Mouse (Mus musculus) intestine, embryonic 15.5 days (tissue): ENCODE data around the gene Frmd4a. TPM values are rescaled to one million over a fixed set of nuclear protein-coding genes. Genes with fewer than 3 reads are reported as not detected.

ENCODE experiments used
- ATAC-seq: fragments of 200-750 bp; cut with Nextera tagmentation; 2 replicates; pipeline ENCODE4 v1.8.0; 2017; ENCODE audit warnings: moderate TSS enrichment, moderate library complexity
- H3K27ac ChIP-seq: fragments of 300-500 bp; sonication (generic); 2 replicates; pipeline ENCODE4 v1.5.1; 2015; ENCODE audit warnings: mild to moderate bottlenecking, inconsistent platforms
- H3K27me3 ChIP-seq: fragments of 300-500 bp; sonication (generic); replicated peaks from 2 replicates; pipeline ENCODE4 v1.6.1; 2015; ENCODE audit warnings: inconsistent platforms
- H3K36me3 ChIP-seq: fragments of 300-500 bp; sonication (generic); 2 replicates; pipeline ENCODE4 v1.6.1; 2015; ENCODE audit warnings: inconsistent platforms
- H3K4me1 ChIP-seq: fragments of 300-500 bp; sonication (generic); replicated peaks from 2 replicates; pipeline ENCODE4 v1.6.1; 2015; ENCODE audit warnings: inconsistent platforms
- H3K4me2 ChIP-seq: fragments of 300-500 bp; sonication (generic); replicated peaks from 2 replicates; pipeline ENCODE4 v1.6.1; 2015; ENCODE audit warnings: mild to moderate bottlenecking, inconsistent platforms
- H3K4me3 ChIP-seq: fragments of 300-500 bp; sonication (generic); replicated peaks from 2 replicates; pipeline ENCODE4 v1.5.1; 2015; ENCODE audit warnings: inconsistent platforms
- H3K9ac ChIP-seq: fragments of 300-500 bp; sonication (generic); 2 replicates; pipeline ENCODE4 v1.6.1; 2015; ENCODE audit warnings: inconsistent platforms
- H3K9me3 ChIP-seq: fragments of 300-500 bp; sonication (generic); 2 replicates; pipeline ENCODE4 v1.6.1; 2016; ENCODE audit warnings: inconsistent platforms
- WGBS: fragments of 180-500 bp; shearing (Covaris S2); methylation state at CpG from one replicate; pipeline ENCODE4 v1.1.7; 2015; 5-methylcytosine and 5-hydroxymethylcytosine counted together
- polyA plus RNA-seq: library from polyadenylated mRNA; unstranded; fragments of >200 nt; fragmentation: Nextera tagmentation; extraction: Ambion mirVana; gene quantifications from 2 replicates; pipeline ENCODE4 v1.2.1, GENCODE M21; 2015

The Frmd4a gene
- polyA plus RNA-seq: 19.3 and 21.0 TPM in 2 replicates

DNA sequence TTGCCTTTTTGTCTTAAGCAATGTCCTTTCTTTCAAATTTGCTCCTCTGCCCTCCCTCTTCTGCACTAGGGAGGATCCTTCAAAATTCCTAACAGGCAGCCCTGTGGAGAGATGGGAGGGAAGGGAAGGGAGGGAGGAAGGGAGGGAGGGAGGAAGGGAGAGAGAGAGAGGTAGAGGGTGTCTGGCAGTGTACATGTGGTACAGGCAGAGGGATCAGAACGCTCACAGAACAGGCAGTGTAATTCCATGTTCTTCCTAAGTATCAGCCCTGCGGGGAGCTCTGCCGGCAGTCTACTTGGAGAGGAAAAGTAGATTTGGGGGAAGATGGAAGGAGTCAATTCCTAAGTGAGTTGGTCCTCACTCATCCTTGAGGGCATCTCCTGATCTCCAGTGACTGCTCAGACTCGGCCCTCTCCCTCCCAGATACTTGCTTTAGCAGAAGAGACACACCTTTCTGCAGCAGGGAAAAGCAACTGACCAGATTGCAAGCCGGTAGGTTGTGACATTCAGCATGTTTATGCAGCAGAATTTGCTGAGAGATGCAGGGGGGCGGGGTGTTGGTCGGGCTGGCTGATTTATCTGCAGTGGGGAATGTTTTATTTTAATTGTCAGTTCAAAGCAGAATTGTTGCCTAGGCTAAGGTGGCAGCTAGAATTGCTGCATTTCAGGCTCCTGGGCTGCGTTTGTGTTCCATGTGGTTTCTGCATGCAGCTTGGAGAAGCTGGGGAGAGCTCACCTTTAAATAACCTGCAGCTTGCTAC, at the start of gene Frmd4a:
Gene Frmd4a, plus strand, starts transcription at position 190 of the 761 bp plus-strand sequence.
- Histone ChIP-seq H3K27ac (no peak within 1 kb of the TSS), H3K36me3 (no peaks in the 10 kb centered on the region), H3K4me2 (peak within 1 kb of the TSS; percentile 26), H3K27me3 (no peaks in the 10 kb centered on the region), H3K4me3 (no peak within 1 kb of the TSS), H3K9me3 (no peaks in the 10 kb centered on the region), H3K9ac (no peak within 1 kb of the TSS), H3K4me1 (peaks cover 10% of the 10 kb centered on the region; the same call in 1 of the 2 replicates)
- ATAC-seq: no peak
- 25% methylated on average over 8 of the region's 8 CpGs for WGBS

DNA sequence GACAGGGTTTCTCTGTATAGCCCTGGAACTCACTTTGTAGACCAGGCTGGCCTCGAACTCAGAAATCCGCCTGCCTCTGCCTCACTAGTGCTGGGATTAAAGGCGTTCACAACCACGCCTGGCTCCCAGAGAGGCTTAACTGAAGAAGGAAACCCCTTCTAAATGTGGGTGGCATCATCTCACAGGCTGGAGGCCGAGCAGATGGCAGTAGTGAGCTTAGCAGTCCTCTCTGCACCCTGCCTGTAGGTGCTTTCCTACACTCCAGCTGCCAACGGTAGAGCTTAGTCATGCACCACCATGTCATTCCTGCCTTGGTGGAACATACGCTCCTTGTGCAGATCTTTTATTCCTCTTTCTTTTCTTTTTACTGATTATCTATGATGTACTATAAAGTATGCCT, 28.6 kb upstream of the Frmd4a start:
- no peaks in the 10 kb centered on the region for H3K9me3 ChIP-seq
- H3K4me3 ChIP-seq: no peak overlapping the region
- no peak for ATAC-seq
- 85% methylated on average over 7 of the region's 7 CpGs for WGBS
- no peaks in the 10 kb centered on the region for H3K36me3 ChIP-seq
- no peaks in the 10 kb centered on the region for H3K4me1 ChIP-seq
- H3K9ac ChIP-seq: no peak overlapping the region
- H3K27me3 ChIP-seq: no peaks in the 10 kb centered on the region
- no peak overlapping the region for H3K27ac ChIP-seq
- H3K4me2 ChIP-seq: no peak overlapping the region

DNA sequence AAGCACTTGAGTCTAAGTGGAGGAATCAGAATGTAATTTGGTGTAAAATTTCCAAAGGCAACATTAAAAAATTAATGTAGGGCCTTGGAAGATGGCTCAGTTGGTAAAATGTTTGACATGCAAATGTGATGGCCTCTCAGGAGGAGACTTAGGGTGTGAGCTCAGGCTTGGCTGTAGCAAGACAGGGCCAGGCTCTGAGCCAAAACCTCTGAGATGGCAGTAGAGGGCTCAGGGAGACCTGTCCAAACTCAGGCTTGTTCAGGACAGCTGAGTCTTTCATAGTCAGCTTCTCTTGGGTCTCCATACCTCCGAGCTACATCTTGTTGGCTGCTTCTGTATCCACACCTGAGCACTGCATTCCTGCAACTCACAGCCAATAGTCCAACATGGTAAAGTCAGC, 27.1 kb upstream of the Frmd4a start:
- no peaks in the 10 kb centered on the region for H3K36me3 ChIP-seq
- no peak overlapping the region for H3K27ac ChIP-seq
- WGBS: 85% methylated on average over 1 of the region's 1 CpGs
- H3K9me3 ChIP-seq: no peaks in the 10 kb centered on the region
- H3K9ac ChIP-seq: no peak overlapping the region
- no peak overlapping the region for H3K4me3 ChIP-seq
- no peaks in the 10 kb centered on the region for H3K27me3 ChIP-seq
- no peak overlapping the region for H3K4me2 ChIP-seq
- no peaks in the 10 kb centered on the region for H3K4me1 ChIP-seq
- no peak for ATAC-seq

DNA sequence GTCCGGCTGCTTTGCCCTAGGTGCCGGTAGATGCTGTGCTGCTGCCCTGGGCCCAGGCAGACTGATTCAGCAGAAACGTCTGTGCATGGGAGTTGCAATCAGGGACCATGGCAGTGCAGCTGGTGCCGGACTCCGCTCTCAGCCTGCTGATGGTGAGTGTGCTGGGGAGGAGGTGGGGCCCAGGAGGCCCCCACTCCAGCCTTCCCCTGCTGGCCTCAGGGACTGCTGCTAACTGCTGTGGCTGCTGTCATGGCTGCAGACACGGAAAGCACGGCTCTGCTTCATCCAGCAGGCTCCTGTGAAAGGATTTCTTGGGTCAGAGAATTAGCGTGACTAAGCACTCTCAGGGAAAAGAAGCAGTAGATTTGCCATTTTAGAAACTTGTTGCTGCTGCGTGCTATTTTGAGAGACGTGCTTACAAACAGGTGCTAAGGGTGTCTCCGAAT, 937 bp downstream of the Frmd4a start:
- H3K36me3 ChIP-seq: no peaks in the 10 kb centered on the region
- H3K4me1 ChIP-seq: peaks cover 10% of the 10 kb centered on the region; the same call in 1 of the 2 replicates
- H3K4me2 ChIP-seq: peak overlapping the region; percentile 26
- ATAC-seq: peak; percentile 58; the same call in 1 of the 2 replicates
- no peaks in the 10 kb centered on the region for H3K9me3 ChIP-seq
- no peak overlapping the region for H3K9ac ChIP-seq
- no peak overlapping the region for H3K4me3 ChIP-seq
- no peaks in the 10 kb centered on the region for H3K27me3 ChIP-seq
- WGBS: 37% methylated on average over 11 of the region's 11 CpGs
- H3K27ac ChIP-seq: no peak overlapping the region

DNA sequence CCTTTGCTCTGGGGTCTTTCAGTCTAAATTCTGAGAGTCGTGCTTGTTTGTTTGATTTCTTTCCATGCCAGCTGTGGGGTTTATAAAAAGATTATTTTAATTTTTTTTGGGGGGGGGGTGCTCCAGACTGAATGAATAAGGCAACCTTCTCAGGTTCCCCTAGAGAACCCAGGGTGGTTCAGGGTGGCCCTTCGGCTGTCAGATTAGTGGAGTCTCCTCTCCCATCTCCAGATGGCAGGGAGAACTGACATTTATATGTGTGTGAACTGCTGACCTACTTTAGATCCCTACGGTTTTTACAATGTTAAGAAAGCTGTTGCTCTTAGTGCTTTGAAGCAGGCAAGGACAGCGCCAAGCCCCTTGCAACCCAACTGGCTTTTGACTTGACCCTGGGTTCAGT, 1.4 kb downstream of the Frmd4a start:
- no peak for ATAC-seq
- no peaks in the 10 kb centered on the region for H3K9me3 ChIP-seq
- no peak overlapping the region for H3K9ac ChIP-seq
- H3K4me2 ChIP-seq: 0 out of 2 replicates have a peak overlapping the region, but pooled peaks have one; percentile 26
- H3K27me3 ChIP-seq: no peaks in the 10 kb centered on the region
- H3K4me1 ChIP-seq: peaks cover 10% of the 10 kb centered on the region; the same call in 1 of the 2 replicates
- no peaks in the 10 kb centered on the region for H3K36me3 ChIP-seq
- WGBS: 44% methylated on average over 4 of the region's 4 CpGs
- H3K4me3 ChIP-seq: no peak overlapping the region
- no peak overlapping the region for H3K27ac ChIP-seq

DNA sequence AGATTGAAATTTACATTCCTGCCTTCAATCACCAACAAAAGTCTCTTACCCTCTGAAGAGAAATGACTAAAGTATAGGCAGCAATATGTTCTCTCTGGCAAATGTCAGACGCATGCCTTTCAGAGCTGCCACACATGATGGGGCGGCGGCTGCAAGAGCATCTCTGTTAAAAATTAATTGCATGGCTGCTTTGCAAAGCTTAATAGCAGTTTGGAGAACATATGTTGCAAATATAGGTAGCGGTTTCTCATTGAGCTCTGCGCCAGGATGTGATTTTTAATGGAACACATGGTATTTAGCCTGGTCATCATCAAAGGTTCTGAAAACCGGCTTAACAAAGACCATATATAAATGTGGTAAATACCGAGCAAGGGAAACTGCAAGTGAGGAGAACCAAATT, 7.4 kb downstream of the Frmd4a start:
- no peaks in the 10 kb centered on the region for H3K4me1 ChIP-seq
- no peak overlapping the region for H3K9ac ChIP-seq
- no peaks in the 10 kb centered on the region for H3K36me3 ChIP-seq
- no peak overlapping the region for H3K27ac ChIP-seq
- no peak overlapping the region for H3K4me2 ChIP-seq
- no peak for ATAC-seq
- no peaks in the 10 kb centered on the region for H3K9me3 ChIP-seq
- no peak overlapping the region for H3K4me3 ChIP-seq
- no peaks in the 10 kb centered on the region for H3K27me3 ChIP-seq
- WGBS: 69% methylated on average over 7 of the region's 7 CpGs

DNA sequence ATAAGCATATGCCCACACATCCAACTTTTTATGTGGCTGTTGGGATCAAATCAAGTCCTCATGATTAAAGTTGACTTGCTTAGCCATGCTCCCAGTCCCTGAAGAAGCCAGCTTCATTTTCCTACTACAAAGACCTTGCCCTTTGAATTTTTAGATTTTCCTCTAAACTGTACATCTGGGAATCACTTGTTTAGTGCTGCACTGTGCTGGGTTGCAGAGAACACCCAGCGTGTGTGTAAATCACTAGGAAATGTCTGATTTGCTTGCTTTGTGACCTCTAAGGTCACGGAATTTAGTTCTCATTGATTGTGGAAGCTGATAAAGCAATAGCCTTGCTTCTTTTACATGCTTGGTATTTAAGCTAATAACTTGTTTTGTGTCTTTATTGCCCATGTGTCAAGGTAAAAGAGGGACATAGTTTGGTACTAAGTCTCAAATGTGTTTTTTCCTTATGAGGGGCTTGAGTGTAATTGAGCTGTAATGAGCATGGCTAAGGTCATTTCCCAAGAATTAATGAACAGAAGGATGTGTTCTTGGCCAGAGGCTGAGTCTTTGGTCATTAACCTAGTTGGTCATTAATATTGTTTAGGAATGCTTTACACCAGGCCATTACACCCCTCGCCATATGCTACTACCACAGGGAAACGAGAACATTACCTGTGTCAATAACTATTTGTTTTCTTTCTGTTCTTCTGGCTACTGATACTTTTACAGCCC, 11.7 kb downstream of the Frmd4a start:
- no peaks in the 10 kb centered on the region for H3K27me3 ChIP-seq
- no peak for ATAC-seq
- no peak overlapping the region for H3K4me3 ChIP-seq
- H3K4me1 ChIP-seq: no peaks in the 10 kb centered on the region
- H3K36me3 ChIP-seq: no peaks in the 10 kb centered on the region
- H3K9ac ChIP-seq: no peak overlapping the region
- 61% methylated on average over 4 of the region's 4 CpGs for WGBS
- no peaks in the 10 kb centered on the region for H3K9me3 ChIP-seq
- no peak overlapping the region for H3K27ac ChIP-seq
- no peak overlapping the region for H3K4me2 ChIP-seq

DNA sequence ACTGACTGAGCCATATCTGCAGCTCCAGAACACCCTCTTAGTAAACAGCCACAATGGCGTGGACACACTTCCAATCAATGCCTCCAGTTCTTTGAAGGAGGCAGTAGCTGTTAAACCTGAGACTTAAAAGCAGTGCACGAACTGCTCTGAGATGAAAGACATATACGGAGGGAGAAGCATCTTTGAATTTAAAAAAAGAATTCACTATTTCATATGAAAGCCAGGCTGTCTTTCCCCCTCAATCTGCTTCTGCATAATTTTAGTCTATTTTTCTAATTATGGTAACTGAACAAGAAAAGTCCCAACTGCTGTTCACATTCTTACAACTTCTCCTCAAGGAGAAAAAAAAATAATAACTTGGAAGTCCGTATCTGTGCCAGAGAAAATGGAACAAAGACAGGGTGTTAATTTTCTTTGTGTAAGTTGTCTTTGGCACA, 18.7 kb downstream of the Frmd4a start:
- Histone ChIP-seq H3K9ac (no peak overlapping the region), H3K4me1 (no peaks in the 10 kb centered on the region), H3K27me3 (no peaks in the 10 kb centered on the region), H3K27ac (no peak overlapping the region), H3K36me3 (no peaks in the 10 kb centered on the region), H3K4me2 (no peak overlapping the region), H3K4me3 (no peak overlapping the region), H3K9me3 (no peaks in the 10 kb centered on the region)
- ATAC-seq: no peak
- WGBS: 85% methylated on average over 4 of the region's 4 CpGs

DNA sequence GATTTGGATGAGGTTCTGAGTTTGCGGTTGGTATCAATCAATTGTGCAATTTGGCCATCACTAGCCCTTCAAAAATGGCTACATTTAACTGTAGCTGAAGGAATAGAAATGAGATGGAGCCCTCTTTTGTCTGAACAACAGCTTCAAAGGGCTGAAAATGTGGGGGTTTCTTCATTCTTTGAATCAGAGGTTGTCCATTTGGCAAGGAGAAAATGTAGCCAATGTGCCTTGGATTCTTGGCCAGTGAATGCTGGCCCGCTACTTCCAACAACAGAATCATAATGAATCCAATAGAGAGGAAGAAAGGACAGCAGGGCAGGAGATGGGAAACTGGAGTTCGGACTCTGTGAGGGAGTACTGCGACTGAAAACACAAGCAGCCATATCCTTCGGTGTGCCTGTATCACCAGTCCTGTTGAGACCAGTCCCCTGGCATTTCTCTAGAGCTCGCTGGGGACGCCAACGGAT, 19.2 kb downstream of the Frmd4a start:
- H3K36me3 ChIP-seq: no peaks in the 10 kb centered on the region
- no peak overlapping the region for H3K4me2 ChIP-seq
- no peaks in the 10 kb centered on the region for H3K9me3 ChIP-seq
- no peak overlapping the region for H3K4me3 ChIP-seq
- H3K27ac ChIP-seq: no peak overlapping the region
- ATAC-seq: no peak
- H3K9ac ChIP-seq: no peak overlapping the region
- 91% methylated on average over 8 of the region's 8 CpGs for WGBS
- no peaks in the 10 kb centered on the region for H3K27me3 ChIP-seq
- H3K4me1 ChIP-seq: no peaks in the 10 kb centered on the region

DNA sequence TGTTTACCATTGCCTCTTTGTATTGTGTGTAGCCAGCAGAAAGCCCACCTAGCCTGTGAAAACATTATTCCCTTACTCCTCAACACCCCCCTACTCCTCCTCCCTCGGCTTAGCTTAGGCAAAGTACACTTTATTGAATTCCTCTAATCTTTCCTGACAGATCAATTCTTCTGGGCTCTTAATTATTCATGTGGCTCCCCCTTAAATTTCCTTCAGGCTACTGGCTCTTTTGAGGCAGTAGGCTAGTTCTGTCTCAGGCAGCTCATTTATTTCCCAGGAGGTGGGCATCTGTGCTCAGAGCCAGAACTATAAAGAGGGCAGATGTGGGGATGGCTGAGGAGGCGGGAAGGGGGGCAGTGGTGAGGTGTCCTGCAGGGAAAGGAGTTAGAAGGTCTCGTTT, 24.5 kb downstream of the Frmd4a start:
- H3K4me3 ChIP-seq: no peak overlapping the region
- H3K4me1 ChIP-seq: no peaks in the 10 kb centered on the region
- no peak overlapping the region for H3K9ac ChIP-seq
- H3K4me2 ChIP-seq: no peak overlapping the region
- no peaks in the 10 kb centered on the region for H3K27me3 ChIP-seq
- no peak for ATAC-seq
- H3K9me3 ChIP-seq: no peaks in the 10 kb centered on the region
- whole genome bisulfite sequencing: 65% methylated on average over 3 of the region's 3 CpGs
- H3K36me3 ChIP-seq: no peaks in the 10 kb centered on the region
- H3K27ac ChIP-seq: no peak overlapping the region

DNA sequence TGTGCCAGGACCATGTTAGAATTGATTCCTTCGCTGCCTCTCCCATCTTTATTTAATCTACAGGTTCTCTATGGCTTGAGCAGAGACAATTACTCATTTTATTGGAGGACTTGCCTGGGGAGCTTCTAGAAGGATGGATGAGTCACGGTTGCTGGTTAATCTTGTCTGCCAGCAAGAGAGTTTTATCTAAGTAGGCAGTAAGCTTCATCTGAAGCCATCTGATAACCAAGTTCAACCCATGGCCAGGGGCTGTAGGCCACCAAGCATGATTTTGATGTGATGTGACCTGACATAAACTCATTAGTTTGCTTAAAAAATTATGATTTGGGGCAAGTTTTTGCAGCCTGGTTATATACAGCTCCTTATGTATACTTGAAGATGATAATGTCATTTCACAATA, 38.0 kb downstream of the Frmd4a start:
- no peaks in the 10 kb centered on the region for H3K27me3 ChIP-seq
- no peak overlapping the region for H3K27ac ChIP-seq
- no peaks in the 10 kb centered on the region for H3K36me3 ChIP-seq
- H3K4me2 ChIP-seq: no peak overlapping the region
- no peaks in the 10 kb centered on the region for H3K9me3 ChIP-seq
- no peaks in the 10 kb centered on the region for H3K4me1 ChIP-seq
- WGBS: 66% methylated on average over 2 of the region's 2 CpGs
- no peak overlapping the region for H3K9ac ChIP-seq
- H3K4me3 ChIP-seq: no peak overlapping the region
- no peak for ATAC-seq

DNA sequence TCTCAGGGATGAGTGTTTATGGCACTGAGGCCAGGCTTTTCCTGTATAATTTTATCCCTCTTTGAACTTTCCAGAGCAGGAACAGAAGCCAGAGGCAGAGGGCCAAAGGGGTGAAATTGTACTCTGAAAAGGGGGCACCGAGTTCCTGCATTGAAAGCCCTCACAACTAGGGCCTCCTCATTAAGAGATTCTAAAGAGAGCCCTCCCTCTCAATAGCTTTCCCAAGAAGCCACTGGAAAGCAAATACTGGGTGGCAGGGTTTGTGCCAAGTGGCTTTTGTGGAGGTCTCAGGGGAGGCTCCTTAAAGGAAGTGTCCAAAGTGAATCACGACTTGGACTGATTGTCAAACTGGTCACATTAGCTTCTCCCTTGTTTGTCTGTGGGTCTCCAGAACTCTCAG, 43.2 kb downstream of the Frmd4a start:
- H3K36me3 ChIP-seq: no peaks in the 10 kb centered on the region
- H3K4me1 ChIP-seq: no peaks in the 10 kb centered on the region
- no peak for ATAC-seq
- H3K4me2 ChIP-seq: no peak overlapping the region
- H3K27ac ChIP-seq: no peak overlapping the region
- no peak overlapping the region for H3K9ac ChIP-seq
- no peaks in the 10 kb centered on the region for H3K9me3 ChIP-seq
- H3K4me3 ChIP-seq: no peak overlapping the region
- 51% methylated on average over 2 of the region's 2 CpGs for WGBS
- no peaks in the 10 kb centered on the region for H3K27me3 ChIP-seq
